Mouse (Mus musculus): ENCODE measurements around the gene Aifm3. TPM values are rescaled to one million over a fixed set of nuclear protein-coding genes. Genes with fewer than 3 reads are reported as not detected.

The Aifm3 gene
- total RNA-seq, 2 experiments from 2014 or later: 148 to 171 TPM

DNA sequence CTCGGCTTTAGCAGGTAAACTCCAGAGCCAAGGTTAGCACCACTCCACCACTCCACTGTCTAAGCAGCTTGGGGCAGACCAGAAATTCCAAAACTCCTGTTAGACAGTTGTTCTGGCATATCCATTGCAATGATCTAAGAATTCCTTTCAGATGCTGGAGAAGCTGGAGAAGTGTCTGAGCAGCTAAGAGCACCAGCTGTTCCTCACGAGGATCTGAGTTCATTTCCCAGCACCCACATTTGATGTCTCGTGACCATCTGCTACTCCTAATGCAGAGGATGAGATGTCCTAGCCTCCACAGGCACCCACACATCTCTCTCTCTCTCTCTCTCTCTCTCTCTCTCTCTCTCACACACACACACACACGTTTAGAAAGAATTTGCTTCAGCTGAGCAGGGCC is 67.5 kb downstream of the Aifm3 start:
- DNase-seq (ENCODE audit: extremely low spot score in 1 of 2, low spot score in 2 of 2): no peak
- H3K27ac ChIP-seq: no peak overlapping the region; the same call in 1 of the 2 replicates
- no peak for TF ChIP-seq CTCF (IDR thresholded peaks at IDR 0.05)
- no peak overlapping the region for H3K4me3 ChIP-seq
- intact Hi-C loops (cut with DNase I): loop anchor here (10.0 kb wide), 1 partner anchor 258 kb away; no protein-coding TSS in a partner anchor

Other genes with a start within 250 kb of the Aifm3 start
- 100 to 1,000 TPM; 105 to 116 TPM for gene Tmem191c, start 213.5 kb upstream of the Aifm3 start, total RNA-seq (2021)
- 1 to 10 TPM; 1.8 to 2.8 TPM for gene Serpind1, start 158.2 kb upstream of the Aifm3 start, total RNA-seq (2021)
- gene Snap29, start 83.6 kb upstream of the Aifm3 start, total RNA-seq (2021): 10 to 100 TPM; 19.2 to 21.3 TPM
- 100 to 1,000 TPM; 343 to 370 TPM for gene Pi4ka, start 83.3 kb upstream of the Aifm3 start, total RNA-seq (2021)
- gene Crkl, start 37.6 kb upstream of the Aifm3 start, total RNA-seq (2021): 10 to 100 TPM; 31.9 to 36.7 TPM
- gene Lztr1, start 19.1 kb downstream of the Aifm3 start, total RNA-seq (2021): 100 to 1,000 TPM; 182 to 193 TPM
- gene Thap7, start 41.5 kb downstream of the Aifm3 start, total RNA-seq (2021): 10 to 100 TPM; 42.3 to 43.1 TPM
- gene Lrrc74b, start 71.6 kb downstream of the Aifm3 start, total RNA-seq (2021): 1 to 10 TPM in 1 of 2 experiments, under 1 TPM in 1; 0.68 to 1.1 TPM
- gene P2rx6, start 72.3 kb downstream of the Aifm3 start, total RNA-seq (2021): 1 to 10 TPM in 1 of 2 experiments, under 1 TPM in 1; 0.68 to 1.0 TPM
- 10 to 100 TPM; 82.7 to 83.0 TPM for gene Slc7a4, start 93.6 kb downstream of the Aifm3 start, total RNA-seq (2021)
- 10 to 100 TPM; 73.7 to 82.8 TPM for gene Smpd4, start 129.7 kb downstream of the Aifm3 start, total RNA-seq (2021)
- gene Ccdc74a, start 156.9 kb downstream of the Aifm3 start, total RNA-seq (2021): 10 to 100 TPM; 22.9 to 26.2 TPM
- 10 to 100 TPM; 76.9 to 83.4 TPM for gene Med15, start 243.3 kb downstream of the Aifm3 start, total RNA-seq (2021)

All from left cerebral cortex, adult 2 months (tissue).